In the genomic region with DNA sequence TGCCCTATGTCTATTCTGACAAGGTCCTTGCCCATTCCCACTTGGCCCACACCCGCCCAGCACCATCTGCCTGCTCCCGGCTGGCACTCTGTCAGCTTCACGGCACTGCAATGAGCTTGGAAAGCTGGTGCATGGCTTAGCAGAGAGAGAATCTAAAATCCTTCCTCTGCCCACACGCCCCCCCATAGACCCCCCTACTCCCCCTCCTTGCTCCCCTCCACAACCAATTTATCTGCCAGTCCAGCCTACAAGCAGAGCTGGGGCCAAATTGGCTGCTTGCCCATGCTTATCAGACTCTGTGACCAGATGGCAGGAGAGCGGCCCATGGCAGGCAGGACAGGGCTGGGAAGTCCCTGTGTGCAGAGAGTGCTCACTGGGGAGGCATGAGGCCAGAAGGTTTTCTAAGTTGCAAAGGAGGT, we compare ENCODE assay signal across 7 mouse cellular contexts.
DNase-seq lines count a peak whose midpoint lies in the region; ATAC-seq lines count a peak whose summit lies in the region.

No protein-coding gene starts in this region.

- WGBS in forebrain, embryonic 15.5 days, result 10% methylated on average over 5 of the region's 5 CpGs
- WGBS in hindbrain, embryonic 13.5 days, result 25% methylated on average over 5 of the region's 5 CpGs

- H3K27me3 ChIP-seq in forebrain, embryonic 15.5 days, result no peaks in the 10 kb centered on the region
- H3K27me3 ChIP-seq in hindbrain, embryonic 13.5 days, result no peaks in the 10 kb centered on the region

- DNase-seq in Muller cell, postnatal 12 days (ENCODE audit: inconsistent ontology term), result peak; percentile 55
- DNase-seq in adrenal gland, postnatal 10 days, result peak; percentile 80
- peak; percentile 60 to 80 for DNase-seq in left cerebral cortex, postnatal 25 days (ENCODE audit: low spot score in 2 of 2)
- DNase-seq in right cerebral cortex, postnatal 4 days, result peak; percentile 78
- DNase-seq in embryo, embryonic 10 days (ENCODE audit: low spot score), result no peak

- H3K4me3 ChIP-seq in forebrain, embryonic 15.5 days, result no peak overlapping the region
- H3K4me3 ChIP-seq in hindbrain, embryonic 13.5 days, result no peak overlapping the region

- H3K36me3 ChIP-seq in forebrain, embryonic 15.5 days, result no peaks in the 10 kb centered on the region
- H3K36me3 ChIP-seq in hindbrain, embryonic 13.5 days, result no peaks in the 10 kb centered on the region

- no peak overlapping the region for H3K9ac ChIP-seq in forebrain, embryonic 15.5 days (replicated peaks)
- H3K9ac ChIP-seq in hindbrain, embryonic 13.5 days, result no peak overlapping the region

- ATAC-seq in forebrain, embryonic 15.5 days (replicated peaks), result peak; percentile 91
- ATAC-seq in hindbrain, embryonic 13.5 days (ENCODE audit: low FRiP score), result peak; percentile 80

- no peaks in the 10 kb centered on the region for H3K9me3 ChIP-seq in forebrain, embryonic 15.5 days
- no peaks in the 10 kb centered on the region for H3K9me3 ChIP-seq in hindbrain, embryonic 13.5 days

- no peak overlapping the region; the same call in 1 of the 2 replicates for H3K4me2 ChIP-seq in forebrain, embryonic 15.5 days (replicated peaks)
- H3K4me2 ChIP-seq in hindbrain, embryonic 13.5 days, result no peak overlapping the region

- intact Hi-C loops in left cerebral cortex, postnatal 25 days (cut with DNase I), result no loop called here

- H3K27ac ChIP-seq in forebrain, embryonic 15.5 days (replicated peaks), result peak overlapping the region; percentile 83
- H3K27ac ChIP-seq in hindbrain, embryonic 13.5 days, result peak overlapping the region; percentile 79

- peaks cover 41% of the 10 kb centered on the region for H3K4me1 ChIP-seq in forebrain, embryonic 15.5 days
- H3K4me1 ChIP-seq in hindbrain, embryonic 13.5 days (replicated peaks), result peaks cover 39% of the 10 kb centered on the region
